Comparison of ENCODE assay signal across 11 mouse cellular contexts in genomic region chr13:40728626-40728990, GRCm38 (mm10). TPM values are rescaled to one million over a fixed set of nuclear protein-coding genes. Genes with fewer than 3 reads are reported as not detected.
DNase-seq lines count a peak whose midpoint lies in the region; ATAC-seq and TF ChIP-seq lines count a peak whose summit lies in the region.
"Had no signal": no experiment of that assay in that cellular context is flagged by ENCODE, and none has a peak within 500 bp of the region (broad histone marks: within the 10 kb centered on the region; RNA-seq: fewer than 3 reads in every experiment).

No protein-coding gene starts in this region.

- TF ChIP-seq POLR2A in lung, adult 2 months (IDR thresholded peaks at IDR 0.05; ENCODE audit: borderline replicate concordance, extremely low read depth, low read depth, low read length) = no peak

- H3K4me2 ChIP-seq in lung, embryonic 14.5 days = peak overlapping the region; percentile 20; the same call in 1 of the 2 replicates
- no peak overlapping the region for H3K4me2 ChIP-seq in forebrain, embryonic 14.5 days (ENCODE audit: low read length)
- peak overlapping the region; percentile 41 for H3K4me2 ChIP-seq in limb, embryonic 15.5 days
- H3K4me2 ChIP-seq in stomach, postnatal 0 days (replicated peaks; ENCODE audit: low read depth) = peak overlapping the region; percentile 70

- no peaks in the 10 kb centered on the region for H3K36me3 ChIP-seq in lung, embryonic 14.5 days (ENCODE audit: insufficient read depth)
- H3K36me3 ChIP-seq in forebrain, embryonic 14.5 days (ENCODE audit: control insufficient read depth, insufficient read depth, low read length) = no peaks in the 10 kb centered on the region
- no peaks in the 10 kb centered on the region for H3K36me3 ChIP-seq in limb, embryonic 15.5 days
- 0 out of 2 replicates have a peak, but pooled peaks cover 2% of the 10 kb centered on the region for H3K36me3 ChIP-seq in stomach, postnatal 0 days (ENCODE audit: control insufficient read depth, insufficient read depth, low read length)

- TF ChIP-seq CTCF in lung, embryonic 14.5 days (IDR thresholded peaks at IDR 0.05; ENCODE audit: low read depth) = no peak
- TF ChIP-seq CTCF in lung, adult 2 months (IDR thresholded peaks at IDR 0.05; ENCODE audit: insufficient read depth, low read length) = no peak
- TF ChIP-seq CTCF in stomach, postnatal 0 days (IDR thresholded peaks at IDR 0.05; ENCODE audit: low read depth) = no peak

- H3K9ac ChIP-seq in lung, embryonic 14.5 days = no peak overlapping the region
- H3K9ac ChIP-seq in forebrain, embryonic 14.5 days (ENCODE audit: low read length) = no peak overlapping the region
- H3K9ac ChIP-seq in limb, embryonic 15.5 days = 0 out of 2 replicates have a peak overlapping the region, but pooled peaks have one; percentile 23
- H3K9ac ChIP-seq in stomach, postnatal 0 days (ENCODE audit: low read length) = peak overlapping the region; percentile 27; the same call in 1 of the 2 replicates

- no peak overlapping the region for H3K27ac ChIP-seq in lung, embryonic 14.5 days (ENCODE audit: low read depth)
- H3K27ac ChIP-seq in forebrain, embryonic 14.5 days (ENCODE audit: low read depth, low read length) = no peak overlapping the region
- H3K27ac ChIP-seq in limb, embryonic 15.5 days = peak overlapping the region; percentile 62
- H3K27ac ChIP-seq in stomach, postnatal 0 days (replicated peaks) = no peak overlapping the region
- H3K27ac ChIP-seq: gastrocnemius, adult 2 months had no signal

- no peak for ATAC-seq in lung, embryonic 14.5 days (ENCODE audit: insufficient read depth)
- ATAC-seq in forebrain, embryonic 14.5 days = no peak
- ATAC-seq in limb, embryonic 15.5 days (ENCODE audit: insufficient number of reproducible peaks, low FRiP score, low TSS enrichment, low read depth) = no peak
- ATAC-seq in stomach, postnatal 0 days (ENCODE audit: low FRiP score, low TSS enrichment) = no peak
- ATAC-seq in CD4-positive, CD25-positive, alpha-beta regulatory T cell, adult 4 months = no peak

- TF ChIP-seq EP300 in stomach, postnatal 0 days (optimal IDR thresholded peaks at IDR 0.05) = no peak

- H3K4me3 ChIP-seq in lung, embryonic 14.5 days (ENCODE audit: low read depth, low read length) = peak overlapping the region; percentile 16; the same call in 1 of the 2 replicates
- no peak overlapping the region for H3K4me3 ChIP-seq in lung, adult 2 months (replicated peaks; ENCODE audit: extremely low read depth, low read depth, low read length)
- peak overlapping the region; percentile 10; the same call in 1 of the 2 replicates for H3K4me3 ChIP-seq in forebrain, embryonic 14.5 days (ENCODE audit: low read depth, low read length)
- H3K4me3 ChIP-seq in limb, embryonic 15.5 days = peak overlapping the region; percentile 51
- H3K4me3 ChIP-seq in stomach, postnatal 0 days (ENCODE audit: low read depth, low read length) = peak overlapping the region; percentile 60
- H3K4me3 ChIP-seq: gastrocnemius, adult 2 months had no signal

- no peaks in the 10 kb centered on the region for H3K9me3 ChIP-seq in lung, embryonic 14.5 days (ENCODE audit: low read depth, low read length)
- no peaks in the 10 kb centered on the region for H3K9me3 ChIP-seq in forebrain, embryonic 14.5 days (replicated peaks; ENCODE audit: control insufficient read depth, low read length)
- no peaks in the 10 kb centered on the region for H3K9me3 ChIP-seq in limb, embryonic 15.5 days
- no peaks in the 10 kb centered on the region for H3K9me3 ChIP-seq in stomach, postnatal 0 days (ENCODE audit: control insufficient read depth, low read length)

- peaks cover 92% of the 10 kb centered on the region for H3K27me3 ChIP-seq in lung, embryonic 14.5 days (ENCODE audit: insufficient read depth, low read length)
- peaks cover 80% of the 10 kb centered on the region for H3K27me3 ChIP-seq in forebrain, embryonic 14.5 days (replicated peaks; ENCODE audit: control insufficient read depth, insufficient read depth, low read length)
- peaks cover 64% of the 10 kb centered on the region for H3K27me3 ChIP-seq in limb, embryonic 15.5 days
- peaks cover 8% of the 10 kb centered on the region; the same call in 1 of the 2 replicates for H3K27me3 ChIP-seq in stomach, postnatal 0 days (ENCODE audit: control insufficient read depth, insufficient read depth, low read length)

- no peaks in the 10 kb centered on the region for H3K4me1 ChIP-seq in lung, embryonic 14.5 days (ENCODE audit: insufficient read depth)
- H3K4me1 ChIP-seq in lung, adult 2 months (ENCODE audit: control insufficient read depth, insufficient read depth, low read length) = peaks cover 5% of the 10 kb centered on the region; the same call in 1 of the 2 replicates
- peaks cover 6% of the 10 kb centered on the region for H3K4me1 ChIP-seq in forebrain, embryonic 14.5 days (ENCODE audit: control insufficient read depth, insufficient read depth, low read length)
- H3K4me1 ChIP-seq in limb, embryonic 15.5 days = peaks cover 34% of the 10 kb centered on the region
- H3K4me1 ChIP-seq in stomach, postnatal 0 days (replicated peaks; ENCODE audit: control insufficient read depth, insufficient read depth) = no peaks in the 10 kb centered on the region

- DNase-seq in lung, embryonic 14.5 days = no peak
- DNase-seq in lung, adult 2 months = no peak
- no peak for DNase-seq in forebrain, embryonic 14.5 days (ENCODE audit: low spot score)
- DNase-seq in stomach, postnatal 0 days (ENCODE audit: low spot score) = no peak
- DNase-seq in lung, postnatal 25 days (ENCODE audit: low spot score) = no peak
- DNase-seq: gastrocnemius, adult 2 months; kidney, postnatal 14 days; left cerebral cortex, postnatal 4 days; right cerebral cortex, postnatal 4 days had no signal

- under 1% methylated on average over 15 of the region's 15 CpGs for WGBS in lung, embryonic 14.5 days
- 3% methylated on average over 15 of the region's 15 CpGs for WGBS in lung, adult 2 months
- WGBS in forebrain, embryonic 14.5 days = under 1% methylated on average over 15 of the region's 15 CpGs
- 2% methylated on average over 15 of the region's 15 CpGs for WGBS in limb, embryonic 15.5 days
- 4% methylated on average over 15 of the region's 15 CpGs for WGBS in stomach, postnatal 0 days

RNA-seq across cellular contexts. Expression of gene Tfap2a, which starts 9.6 kb away (rescaled TPM):
- 0.11 and 0.19 TPM in 2 replicates for polyA plus RNA-seq in lung, embryonic 14.5 days (2014; fragmentation: Nextera tagmentation; extraction: Ambion mirVana)
- polyA plus RNA-seq in lung, adult 2 months (2012; rRNA removed) = 0.48 and 4.0 TPM in 2 replicates
- polyA plus RNA-seq in forebrain, embryonic 14.5 days (2014; fragmentation: Nextera tagmentation; extraction: Ambion mirVana) = 0.20 and 0.41 TPM in 2 replicates
- 12.8 and 14.8 TPM in 2 replicates for polyA plus RNA-seq in limb, embryonic 15.5 days (2015; fragmentation: Nextera tagmentation; extraction: Ambion mirVana)
- 3.4 and 3.7 TPM in 2 replicates for polyA plus RNA-seq in stomach, postnatal 0 days (2015; fragmentation: Nextera tagmentation; extraction: Ambion mirVana)
- under 1 TPM in 1 of 2 experiments, not detected in 1; 0.20 TPM for polyA plus RNA-seq in CD4-positive, CD25-positive, alpha-beta regulatory T cell, adult 4 months (2017; shearing (Covaris generic))

Comparison
In these comparisons a context has a peak if more than half of its experiments do, and no peak if none do; other contexts are left out.
1. H3K9ac ChIP-seq: peak in limb, embryonic 15.5 days (single experiment) and stomach, postnatal 0 days (single experiment); none in lung, embryonic 14.5 days (single experiment) and forebrain, embryonic 14.5 days (single experiment).